Mouse (Mus musculus): ENCODE measurements at regions not wholly inside any gene's neighbourhood (a gene's known extent, or its start where the extent isn't known, plus 50 kb on each side); places are given as distances from the start of the nearest gene placed in this dataset.
A peak's percentile ranks its signal among the peaks of the same experiment; 100 is the strongest.

- H3K9ac ChIP-seq (replicated peaks; ENCODE audit: low read length) = no peak overlapping the region
- no peak overlapping the region for H3K4me3 ChIP-seq (ENCODE audit: low read depth, low read length)
- H3K9me3 ChIP-seq (replicated peaks; ENCODE audit: control insufficient read depth, low read length) = no peaks in the 10 kb centered on the region
- H3K4me1 ChIP-seq (ENCODE audit: control insufficient read depth, insufficient read depth, low read length) = no peaks in the 10 kb centered on the region
- no peak overlapping the region for H3K4me2 ChIP-seq (ENCODE audit: low read depth, low read length)
- no peak overlapping the region for H3K27ac ChIP-seq (replicated peaks; ENCODE audit: low read depth, low read length)
- DNase-seq (ENCODE audit: low spot score) (peak; percentile 15), ATAC-seq (replicated peaks; ENCODE audit: insufficient number of reproducible peaks, low FRiP score, low TSS enrichment, low read depth) (no peak)
- no peaks in the 10 kb centered on the region for H3K36me3 ChIP-seq (replicated peaks; ENCODE audit: control insufficient read depth, insufficient read depth, low read depth, low read length)
- 20% methylated on average over 1 of the region's 1 CpGs for WGBS
- H3K27me3 ChIP-seq (ENCODE audit: control insufficient read depth, insufficient read depth, low read length) = no peaks in the 10 kb centered on the region
Measured at GRCm38 (mm10) chr15:14101757-14102156, 928.3 kb upstream of the Cdh6 start.

DNA sequence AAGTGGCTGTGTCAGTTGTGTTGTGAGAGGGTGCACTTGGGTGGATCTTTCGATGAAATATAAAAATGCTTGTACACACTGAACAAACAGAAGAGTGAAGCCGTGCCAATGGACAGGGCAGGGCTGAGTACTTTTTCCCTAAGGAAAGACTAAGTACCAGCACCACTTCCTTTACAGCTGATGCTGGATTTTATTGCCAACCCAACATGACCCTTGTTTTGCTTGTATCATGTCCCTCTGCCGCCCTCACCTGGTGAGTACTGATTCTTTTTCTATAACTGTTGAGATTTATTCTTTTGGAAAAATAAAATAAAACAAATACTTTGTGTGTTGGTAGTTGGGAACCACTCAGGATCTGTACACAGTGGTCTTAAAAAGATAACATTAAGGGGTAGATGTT, 878.4 kb upstream of the Cdh6 start:
- ATAC-seq (replicated peaks; ENCODE audit: insufficient number of reproducible peaks, low FRiP score, low TSS enrichment, low read depth) (no peak), DNase-seq (ENCODE audit: low spot score) (peak; percentile 48)
- 59% methylated on average over 3 of the region's 3 CpGs for WGBS
- Histone ChIP-seq H3K9me3 (replicated peaks; ENCODE audit: control insufficient read depth, low read length) (no peaks in the 10 kb centered on the region), H3K36me3 (replicated peaks; ENCODE audit: control insufficient read depth, insufficient read depth, low read depth, low read length) (no peaks in the 10 kb centered on the region), H3K9ac (replicated peaks; ENCODE audit: low read length) (no peak overlapping the region), H3K4me2 (ENCODE audit: low read depth, low read length) (no peak overlapping the region), H3K4me1 (ENCODE audit: control insufficient read depth, insufficient read depth, low read length) (no peaks in the 10 kb centered on the region), H3K27me3 (ENCODE audit: control insufficient read depth, insufficient read depth, low read length) (no peaks in the 10 kb centered on the region), H3K27ac (replicated peaks; ENCODE audit: low read depth, low read length) (no peak overlapping the region), H3K4me3 (ENCODE audit: low read depth, low read length) (no peak overlapping the region)
